ENCODE assay signal across 31 mouse cellular contexts in genomic region chr11:82016181-82016780, GRCm38 (mm10). TPM values are rescaled to one million over a fixed set of nuclear protein-coding genes. Genes with fewer than 3 reads are reported as not detected.
A peak's percentile ranks its signal among the peaks of the same experiment; 100 is the strongest.
DNase-seq lines count a peak whose midpoint lies in the region; ATAC-seq and TF ChIP-seq lines count a peak whose summit lies in the region.
"Had no signal": no experiment of that assay in that cellular context is flagged by ENCODE, and none has a peak within 500 bp of the region (broad histone marks: within the 10 kb centered on the region; RNA-seq: fewer than 3 reads in every experiment).

No protein-coding gene starts in this region.

- TF ChIP-seq EP300 in lung, postnatal 0 days (IDR thresholded peaks at IDR 0.05), result no peak
- TF ChIP-seq EP300 in heart, postnatal 0 days (IDR thresholded peaks at IDR 0.05; ENCODE audit: low read depth), result no peak

- H3K27ac ChIP-seq in lung, postnatal 0 days (ENCODE audit: low read length), result no peak overlapping the region
- H3K27ac ChIP-seq in heart, postnatal 0 days (ENCODE audit: low read depth), result no peak overlapping the region
- H3K27ac ChIP-seq in hindbrain, embryonic 13.5 days, result no peak overlapping the region
- H3K27ac ChIP-seq: hindbrain, embryonic 15.5 days; kidney, embryonic 15.5 days; left cerebral cortex, adult 2 months; limb, embryonic 10.5 days; liver, embryonic 12.5 days; neural tube, embryonic 12.5 days had no signal

- peak; percentile 15; the same call in 1 of the 2 replicates for ATAC-seq in lung, postnatal 0 days
- ATAC-seq in heart, postnatal 0 days (ENCODE audit: insufficient read depth, low read depth), result peak; percentile 17; the same call in 1 of the 2 replicates
- no peak for ATAC-seq in hindbrain, embryonic 13.5 days (ENCODE audit: low FRiP score)
- ATAC-seq: forebrain, embryonic 16.5 days; intestine, embryonic 16.5 days; liver, embryonic 12.5 days had no signal

- H3K4me1 ChIP-seq in lung, postnatal 0 days (ENCODE audit: insufficient read depth, low read depth, low read length), result no peaks in the 10 kb centered on the region
- H3K4me1 ChIP-seq in heart, postnatal 0 days (ENCODE audit: control insufficient read depth, insufficient read depth), result no peaks in the 10 kb centered on the region
- 0 out of 2 replicates have a peak, but pooled peaks cover 2% of the 10 kb centered on the region for H3K4me1 ChIP-seq in hindbrain, embryonic 13.5 days (replicated peaks)
- H3K4me1 ChIP-seq: hindbrain, embryonic 15.5 days; kidney, embryonic 15.5 days; neural tube, embryonic 12.5 days had no signal

- H3K27me3 ChIP-seq in lung, postnatal 0 days (replicated peaks; ENCODE audit: insufficient read depth, low read length), result no peaks in the 10 kb centered on the region
- no peaks in the 10 kb centered on the region for H3K27me3 ChIP-seq in heart, postnatal 0 days (ENCODE audit: control insufficient read depth, insufficient read depth, low read length)
- H3K27me3 ChIP-seq in hindbrain, embryonic 13.5 days, result no peaks in the 10 kb centered on the region
- H3K27me3 ChIP-seq: hindbrain, embryonic 15.5 days; kidney, embryonic 15.5 days; liver, embryonic 12.5 days; neural tube, embryonic 12.5 days had no signal

- no peak overlapping the region for H3K4me3 ChIP-seq in lung, postnatal 0 days (ENCODE audit: low read depth, low read length)
- no peak overlapping the region for H3K4me3 ChIP-seq in heart, postnatal 0 days (ENCODE audit: low read depth, low read length)
- H3K4me3 ChIP-seq in hindbrain, embryonic 13.5 days, result no peak overlapping the region
- H3K4me3 ChIP-seq: hindbrain, embryonic 15.5 days; kidney, embryonic 15.5 days; left cerebral cortex, adult 2 months; limb, embryonic 10.5 days; liver, embryonic 12.5 days; neural tube, embryonic 12.5 days had no signal

- H3K4me2 ChIP-seq in lung, postnatal 0 days (replicated peaks; ENCODE audit: low read depth, low read length), result no peak overlapping the region
- H3K4me2 ChIP-seq in heart, postnatal 0 days (ENCODE audit: low read depth, low read length), result no peak overlapping the region
- no peak overlapping the region for H3K4me2 ChIP-seq in hindbrain, embryonic 13.5 days
- H3K4me2 ChIP-seq: hindbrain, embryonic 15.5 days; kidney, embryonic 15.5 days; liver, embryonic 12.5 days; midbrain, embryonic 11.5 days; neural tube, embryonic 12.5 days had no signal

- 58% methylated on average over 3 of the region's 3 CpGs for WGBS in lung, postnatal 0 days
- 63% methylated on average over 3 of the region's 3 CpGs for WGBS in heart, postnatal 0 days
- 83% methylated on average over 3 of the region's 3 CpGs for WGBS in hindbrain, embryonic 13.5 days

- H3K36me3 ChIP-seq in lung, postnatal 0 days (ENCODE audit: insufficient read depth, low read length), result no peaks in the 10 kb centered on the region
- H3K36me3 ChIP-seq in heart, postnatal 0 days (replicated peaks; ENCODE audit: control insufficient read depth, insufficient read depth, low read length), result no peaks in the 10 kb centered on the region
- no peaks in the 10 kb centered on the region for H3K36me3 ChIP-seq in hindbrain, embryonic 13.5 days
- H3K36me3 ChIP-seq: hindbrain, embryonic 15.5 days; kidney, embryonic 15.5 days; limb, embryonic 10.5 days; liver, embryonic 12.5 days; neural tube, embryonic 12.5 days had no signal

- no peak for TF ChIP-seq CTCF in lung, postnatal 0 days (IDR thresholded peaks at IDR 0.05)
- TF ChIP-seq CTCF in heart, postnatal 0 days (IDR thresholded peaks at IDR 0.05; ENCODE audit: low read depth), result no peak

- H3K9me3 ChIP-seq in lung, postnatal 0 days (ENCODE audit: low read length), result no peaks in the 10 kb centered on the region
- H3K9me3 ChIP-seq in heart, postnatal 0 days (replicated peaks; ENCODE audit: control insufficient read depth, low read length), result no peaks in the 10 kb centered on the region
- no peaks in the 10 kb centered on the region for H3K9me3 ChIP-seq in hindbrain, embryonic 13.5 days
- H3K9me3 ChIP-seq: hindbrain, embryonic 15.5 days; kidney, embryonic 15.5 days; limb, embryonic 10.5 days; liver, embryonic 12.5 days; neural tube, embryonic 12.5 days had no signal

- no peak overlapping the region for H3K9ac ChIP-seq in lung, postnatal 0 days (replicated peaks; ENCODE audit: low read depth)
- no peak overlapping the region for H3K9ac ChIP-seq in heart, postnatal 0 days (replicated peaks; ENCODE audit: low read depth, low read length)
- no peak overlapping the region for H3K9ac ChIP-seq in hindbrain, embryonic 13.5 days
- H3K9ac ChIP-seq: hindbrain, embryonic 15.5 days; kidney, embryonic 15.5 days; liver, embryonic 12.5 days; neural tube, embryonic 12.5 days had no signal

- DNase-seq in gastrocnemius, adult 18-20 months (ENCODE audit: low spot score), result peak; percentile 45
- DNase-seq in gastrocnemius, adult 8-10 months (ENCODE audit: low spot score in 2 of 2), result no peak
- peak; percentile 25 for DNase-seq in lung, postnatal 0 days (ENCODE audit: low spot score)
- DNase-seq in lung, postnatal 4 days, result no peak
- no peak for DNase-seq in heart, postnatal 0 days (ENCODE audit: low spot score)
- peak; percentile 49 to 64 for DNase-seq in monocyte, adult 2 months (ENCODE audit: low read depth in 1 of 2, low spot score in 2 of 2)
- no peak for DNase-seq in kidney, adult 9 months
- DNase-seq: adrenal gland, postnatal 36 days; cerebellum, adult 11-12 months; cerebellum, postnatal 25 days; embryo, embryonic 11 days; kidney, postnatal 4 days; layer of hippocampus, adult 9-11 months; lung, adult 2 months; lung, postnatal 36 days; thymus, postnatal 36 days had no signal

RNA-seq across cellular contexts. Expression of gene Ccl2, which starts 19.1 kb away (rescaled TPM):
- 1 to 10 TPM in 1 of 2 experiments, under 1 TPM in 1; 0.48 to 1.5 TPM for total RNA-seq in gastrocnemius, adult 18-20 months (2021)
- total RNA-seq in gastrocnemius, adult 8-10 months (2022), result under 1 TPM in 2 of 4 experiments, not detected in 2; 0.74 to 0.94 TPM
- polyA plus RNA-seq in lung, postnatal 0 days (2015; fragmentation: Nextera tagmentation; extraction: Ambion mirVana), result 3.4 and 12.1 TPM in 2 replicates
- 7.2 and 11.7 TPM in 2 replicates for total RNA-seq in heart, postnatal 0 days (2014; rRNA removed; ENCODE audit: low replicate concordance)
- 8.0 and 11.5 TPM in 2 replicates for polyA plus RNA-seq in heart, postnatal 0 days (2015; fragmentation: Nextera tagmentation; extraction: Ambion mirVana)
- polyA plus RNA-seq in hindbrain, embryonic 13.5 days (2015; fragmentation: Nextera tagmentation; extraction: Ambion mirVana), result 1.1 and 1.4 TPM in 2 replicates
- total RNA-seq: left cerebral cortex, adult 2 months had no signal
- polyA plus RNA-seq: limb, embryonic 10.5 days had no signal

RNA-seq across cellular contexts. Expression of gene Gm17268, which starts 22.1 kb away (rescaled TPM):
- total RNA-seq in gastrocnemius, adult 18-20 months (2021), result not detected
- not detected for total RNA-seq in gastrocnemius, adult 8-10 months (2022)
- not detected in 2 replicates for polyA plus RNA-seq in lung, postnatal 0 days (2015; fragmentation: Nextera tagmentation; extraction: Ambion mirVana)
- not detected in 2 replicates for total RNA-seq in heart, postnatal 0 days (2014; rRNA removed; ENCODE audit: low replicate concordance)
- polyA plus RNA-seq in heart, postnatal 0 days (2015; fragmentation: Nextera tagmentation; extraction: Ambion mirVana), result not detected in 2 replicates
- polyA plus RNA-seq in hindbrain, embryonic 13.5 days (2015; fragmentation: Nextera tagmentation; extraction: Ambion mirVana), result not detected in 2 replicates
- total RNA-seq: adrenal gland, postnatal 36 days; left cerebral cortex, adult 2 months; MEL had no signal
- polyA plus RNA-seq: embryonic facial prominence, embryonic 14.5 days; forebrain, embryonic 16.5 days; heart, embryonic 14.5 days; hindbrain, embryonic 15.5 days; intestine, embryonic 16.5 days; kidney, embryonic 15.5 days; limb, embryonic 10.5 days; liver, embryonic 12.5 days; lung, adult 2 months; midbrain, embryonic 11.5 days; neural tube, embryonic 12.5 days; small intestine, adult 2 months; testis, adult 2 months had no signal

RNA-seq across cellular contexts. Expression of gene Ccl7, which starts 29.2 kb away (rescaled TPM):
- 1 to 10 TPM in 1 of 2 experiments, not detected in 1; 1.2 TPM for total RNA-seq in gastrocnemius, adult 18-20 months (2021)
- total RNA-seq in gastrocnemius, adult 8-10 months (2022), result under 1 TPM in 1 of 4 experiments, not detected in 3; 0.56 TPM
- 3.4 and 8.1 TPM in 2 replicates for polyA plus RNA-seq in lung, postnatal 0 days (2015; fragmentation: Nextera tagmentation; extraction: Ambion mirVana)
- total RNA-seq in heart, postnatal 0 days (2014; rRNA removed; ENCODE audit: low replicate concordance), result 0.53 and 7.3 TPM in 2 replicates
- 2.8 and 3.2 TPM in 2 replicates for polyA plus RNA-seq in heart, postnatal 0 days (2015; fragmentation: Nextera tagmentation; extraction: Ambion mirVana)
- 0.57 and 1.0 TPM in 2 replicates for polyA plus RNA-seq in hindbrain, embryonic 13.5 days (2015; fragmentation: Nextera tagmentation; extraction: Ambion mirVana)
- total RNA-seq: left cerebral cortex, adult 2 months; MEL had no signal
- polyA plus RNA-seq: limb, embryonic 10.5 days; testis, adult 2 months had no signal

RNA-seq across cellular contexts. Expression of gene Ccl11, which starts 41.3 kb away (rescaled TPM):
- 10 to 100 TPM; 13.2 to 21.0 TPM for total RNA-seq in gastrocnemius, adult 18-20 months (2021)
- 10 to 100 TPM; 13.0 to 23.4 (median 18.2) TPM for total RNA-seq in gastrocnemius, adult 8-10 months (2022)
- 26.6 and 31.3 TPM in 2 replicates for polyA plus RNA-seq in lung, postnatal 0 days (2015; fragmentation: Nextera tagmentation; extraction: Ambion mirVana)
- total RNA-seq in heart, postnatal 0 days (2014; rRNA removed; ENCODE audit: low replicate concordance), result not detected in 2 replicates
- 0.18 and 0.20 TPM in 2 replicates for polyA plus RNA-seq in heart, postnatal 0 days (2015; fragmentation: Nextera tagmentation; extraction: Ambion mirVana)
- polyA plus RNA-seq in hindbrain, embryonic 13.5 days (2015; fragmentation: Nextera tagmentation; extraction: Ambion mirVana), result 0.16 and 0.48 TPM in 2 replicates
- total RNA-seq: MEL had no signal
- polyA plus RNA-seq: forebrain, embryonic 16.5 days; limb, embryonic 10.5 days; midbrain, embryonic 11.5 days; testis, adult 2 months had no signal

RNA-seq across cellular contexts. Expression of gene Asic2, which starts 48.0 kb away (rescaled TPM):
- total RNA-seq in gastrocnemius, adult 18-20 months (2021), result under 1 TPM; 0.11 to 0.31 TPM
- 1 to 10 TPM in 1 of 4 experiments, under 1 TPM in 3; 0.13 to 1.5 (median 0.41) TPM for total RNA-seq in gastrocnemius, adult 8-10 months (2022)
- polyA plus RNA-seq in lung, postnatal 0 days (2015; fragmentation: Nextera tagmentation; extraction: Ambion mirVana), result 0.05 and 0.06 TPM in 2 replicates
- not detected in 2 replicates for total RNA-seq in heart, postnatal 0 days (2014; rRNA removed; ENCODE audit: low replicate concordance)
- not detected in 2 replicates for polyA plus RNA-seq in heart, postnatal 0 days (2015; fragmentation: Nextera tagmentation; extraction: Ambion mirVana)
- polyA plus RNA-seq in hindbrain, embryonic 13.5 days (2015; fragmentation: Nextera tagmentation; extraction: Ambion mirVana), result 7.0 and 7.7 TPM in 2 replicates
- total RNA-seq: MEL had no signal
- polyA plus RNA-seq: heart, embryonic 14.5 days had no signal

Comparison
In these comparisons a context has a peak if more than half of its experiments do, and no peak if none do; other contexts are left out.
1. DNase-seq: peak in gastrocnemius, adult 18-20 months (single experiment), lung, postnatal 0 days (single experiment) and monocyte, adult 2 months (2 of 2); none in gastrocnemius, adult 8-10 months (0 of 2), lung, postnatal 4 days (0 of 2), heart, postnatal 0 days (single experiment) and kidney, adult 9 months (single experiment).